In genomic region chr17:28517956-28518614, GRCm38 (mm10) we compare ENCODE assay signal across 8 mouse cellular contexts. TPM values are rescaled to one million over a fixed set of nuclear protein-coding genes. Genes with fewer than 3 reads are reported as not detected.
A peak's percentile ranks its signal among the peaks of the same experiment; 100 is the strongest.
DNase-seq lines count a peak whose midpoint lies in the region.

No protein-coding gene starts in this region.

- H3K9me3 ChIP-seq in megakaryocyte, embryonic 14.5 days = no peaks in the 10 kb centered on the region

- peaks cover 60% of the 10 kb centered on the region for H3K27me3 ChIP-seq in megakaryocyte, embryonic 14.5 days (replicated peaks)

- intact Hi-C loops in left cerebral cortex, postnatal 10 days (cut with DNase I) = no loop called here

- DNase-seq in R1 (ENCODE audit: low read depth, low spot score) = peak; percentile 70
- peak; percentile 83 to 84 for DNase-seq in cerebellum, postnatal 14 days
- peak; percentile 95 for DNase-seq in gastrocnemius, adult 18-20 months (ENCODE audit: low spot score)
- peak; percentile 79 for DNase-seq in induced T-regulatory cell, adult 2 months (ENCODE audit: low read depth)
- peak; percentile 79 to 93 for DNase-seq in left cerebral cortex, postnatal 10 days (ENCODE audit: extremely low spot score in 1 of 2, low spot score in 2 of 2)
- DNase-seq in right cerebral cortex, postnatal 4 days = peak; percentile 79
- DNase-seq in urinary bladder, postnatal 4 days (ENCODE audit: low spot score in 2 of 2) = peak; percentile 79 to 87

- H3K4me3 ChIP-seq in megakaryocyte, embryonic 14.5 days (replicated peaks) = peak overlapping the region; percentile 90

- H3K36me3 ChIP-seq in megakaryocyte, embryonic 14.5 days (replicated peaks; ENCODE audit: low read length) = no peaks in the 10 kb centered on the region

- peaks cover 70% of the 10 kb centered on the region for H3K4me1 ChIP-seq in megakaryocyte, embryonic 14.5 days

RNA-seq across cellular contexts. Expression of gene Fkbp5, which starts 0.8 kb away (rescaled TPM):
- 10 to 100 TPM; 54.0 to 92.7 TPM for total RNA-seq in gastrocnemius, adult 18-20 months (2021)
- total RNA-seq in left cerebral cortex, postnatal 10 days (2021) = 10 to 100 TPM; 26.8 to 50.6 TPM
- 8.7 and 25.1 TPM in 2 replicates for polyA plus RNA-seq in megakaryocyte, embryonic 14.5 days (2012; ENCODE audit: insufficient read depth, low replicate concordance)

RNA-seq across cellular contexts. Expression of gene Armc12, which starts 12.5 kb away (rescaled TPM):
- total RNA-seq in gastrocnemius, adult 18-20 months (2021) = not detected
- not detected for total RNA-seq in left cerebral cortex, postnatal 10 days (2021)
- not detected in 2 replicates for polyA plus RNA-seq in megakaryocyte, embryonic 14.5 days (2012; ENCODE audit: insufficient read depth, low replicate concordance)

RNA-seq across cellular contexts. Expression of gene Clpsl2, which starts 31.1 kb away (rescaled TPM):
- total RNA-seq in gastrocnemius, adult 18-20 months (2021) = not detected
- total RNA-seq in left cerebral cortex, postnatal 10 days (2021) = not detected
- not detected in 2 replicates for polyA plus RNA-seq in megakaryocyte, embryonic 14.5 days (2012; ENCODE audit: insufficient read depth, low replicate concordance)

RNA-seq across cellular contexts. Expression of gene Clps, which starts 42.5 kb away (rescaled TPM):
- not detected for total RNA-seq in gastrocnemius, adult 18-20 months (2021)
- total RNA-seq in left cerebral cortex, postnatal 10 days (2021) = not detected
- not detected in 2 replicates for polyA plus RNA-seq in megakaryocyte, embryonic 14.5 days (2012; ENCODE audit: insufficient read depth, low replicate concordance)

RNA-seq across cellular contexts. Expression of gene Lhfpl5, which starts 57.4 kb away (rescaled TPM):
- not detected for total RNA-seq in gastrocnemius, adult 18-20 months (2021)
- total RNA-seq in left cerebral cortex, postnatal 10 days (2021) = 1 to 10 TPM; 4.3 to 5.1 TPM
- polyA plus RNA-seq in megakaryocyte, embryonic 14.5 days (2012; ENCODE audit: insufficient read depth, low replicate concordance) = not detected in 2 replicates

Comparison
In these comparisons a context has a peak if more than half of its experiments do, and no peak if none do; other contexts are left out.
1. Peak in every context shown above with its lines: DNase-seq and H3K4me3 ChIP-seq.